Mouse (Mus musculus): Measurements from ENCODE around the gene Gm5294. TPM values are rescaled to one million over a fixed set of nuclear protein-coding genes. Genes with fewer than 3 reads are reported as not detected.

The Gm5294 gene
- total and polyA plus RNA-seq, 2 experiments from 2014 or later, result 0.25 TPM; not detected in 1

DNA sequence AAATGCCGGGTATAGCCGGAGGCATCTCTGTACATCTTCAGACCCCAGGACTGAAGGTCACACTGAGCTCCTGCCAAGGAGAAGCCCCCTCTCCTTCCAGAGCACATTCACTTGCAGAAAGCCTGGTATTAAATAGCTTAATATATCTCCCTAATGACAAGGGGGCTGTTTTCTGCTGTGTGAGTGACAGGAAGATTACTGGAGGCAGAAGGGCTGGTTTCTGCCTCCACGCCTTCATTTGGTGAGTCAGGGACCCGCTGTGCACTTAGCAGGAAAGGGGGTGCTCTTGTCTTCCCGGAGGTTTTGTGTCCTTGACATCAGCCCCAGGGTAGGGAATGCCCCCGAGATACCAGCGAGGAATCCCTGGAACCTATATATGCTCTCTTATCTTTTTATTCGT is 36.7 kb upstream of the Gm5294 start:
- H3K4me3 ChIP-seq (ENCODE audit: low read depth, low read length), result no peak overlapping the region
- TF ChIP-seq CTCF (IDR thresholded peaks at IDR 0.05), result no peak
- DNase-seq (ENCODE audit: low spot score) (no peak), ATAC-seq (ENCODE audit: low FRiP score) (no peak)
- peaks cover 9% of the 10 kb centered on the region for H3K36me3 ChIP-seq (ENCODE audit: insufficient read depth, low read length)
- no peaks in the 10 kb centered on the region for H3K9me3 ChIP-seq (ENCODE audit: low read length)
- H3K9ac ChIP-seq (replicated peaks; ENCODE audit: low read length, poor library complexity, severe bottlenecking), result no peak overlapping the region
- no peak overlapping the region for H3K4me2 ChIP-seq (ENCODE audit: low read depth, low read length, poor library complexity, severe bottlenecking)
- peaks cover 12% of the 10 kb centered on the region for H3K4me1 ChIP-seq (ENCODE audit: insufficient read depth, low read length)
- 73% methylated on average over 8 of the region's 8 CpGs for WGBS
- no peak overlapping the region for H3K27ac ChIP-seq (ENCODE audit: low read depth, low read length)
- H3K27me3 ChIP-seq (ENCODE audit: insufficient read depth, low read length), result no peaks in the 10 kb centered on the region

DNA sequence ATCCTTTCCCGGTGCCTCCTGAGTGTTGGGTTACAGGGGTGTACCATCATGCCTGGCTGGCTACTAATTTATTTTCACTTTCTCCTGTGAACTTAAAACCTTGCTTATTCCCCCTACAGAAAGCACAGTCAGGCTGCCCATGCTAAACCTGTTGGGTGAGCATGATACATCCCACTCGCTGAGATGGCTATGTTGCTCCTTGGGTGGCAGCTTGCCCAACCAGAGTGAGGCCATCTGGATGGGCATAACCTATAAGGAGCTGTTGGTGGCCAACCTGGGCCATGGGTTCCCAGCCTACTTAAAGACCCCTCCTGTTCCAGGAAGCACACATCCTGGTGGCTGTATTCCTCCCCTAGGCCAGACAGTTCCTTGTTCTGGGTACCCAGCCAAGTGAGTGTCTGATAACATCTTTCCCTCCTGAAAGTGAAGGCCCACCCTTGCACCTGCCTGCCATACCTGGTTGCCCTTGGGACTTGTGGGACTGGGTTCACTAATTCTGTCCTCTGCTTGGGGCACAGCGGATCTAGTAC is 33.8 kb upstream of the Gm5294 start:
- DNase-seq (ENCODE audit: low spot score), result no peak
- 93% methylated on average over 3 of the region's 3 CpGs for WGBS
- no peak overlapping the region for H3K4me2 ChIP-seq (ENCODE audit: low read depth, low read length, poor library complexity, severe bottlenecking)

DNA sequence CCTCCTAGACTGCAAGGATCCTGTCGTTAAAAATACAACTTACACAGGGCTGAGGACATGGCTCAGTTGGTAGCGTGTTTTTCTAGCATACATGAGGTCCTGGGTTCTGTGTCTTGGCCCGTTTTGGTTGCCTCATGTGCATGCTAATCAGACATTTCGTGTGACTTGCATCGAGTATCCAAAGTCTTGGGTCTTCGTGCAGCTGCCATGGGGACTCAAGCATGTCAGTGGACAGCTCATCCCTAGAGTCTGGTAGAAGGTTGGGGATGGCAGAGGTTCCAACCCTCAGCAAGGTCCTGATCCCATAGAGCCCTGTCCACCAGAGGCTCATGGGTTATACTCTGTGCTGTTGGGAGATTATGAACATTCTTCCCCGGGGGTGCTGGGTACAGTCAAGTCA is 32.2 kb upstream of the Gm5294 start:
- TF ChIP-seq CTCF (IDR thresholded peaks at IDR 0.05), result no peak
- no peak for ATAC-seq (ENCODE audit: low FRiP score)
- H3K9ac ChIP-seq (replicated peaks; ENCODE audit: low read length, poor library complexity, severe bottlenecking), result no peak overlapping the region
- no peak overlapping the region for H3K27ac ChIP-seq (ENCODE audit: low read depth, low read length)
- DNase-seq (ENCODE audit: low spot score), result no peak
- WGBS, result 84% methylated on average over 7 of the region's 7 CpGs
- peaks cover 3% of the 10 kb centered on the region; the same call in 1 of the 2 replicates for H3K4me1 ChIP-seq (ENCODE audit: insufficient read depth, low read length)
- H3K9me3 ChIP-seq (ENCODE audit: low read length), result no peaks in the 10 kb centered on the region
- H3K4me2 ChIP-seq (ENCODE audit: low read depth, low read length, poor library complexity, severe bottlenecking), result no peak overlapping the region
- H3K27me3 ChIP-seq (ENCODE audit: insufficient read depth, low read length), result no peaks in the 10 kb centered on the region
- H3K36me3 ChIP-seq (ENCODE audit: insufficient read depth, low read length), result peaks cover 22% of the 10 kb centered on the region
- H3K4me3 ChIP-seq (ENCODE audit: low read depth, low read length), result no peak overlapping the region

More for the DNA sequence above, 33.8 kb upstream of the Gm5294 start:
- Histone ChIP-seq H3K4me3 (ENCODE audit: low read depth, low read length) (no peak overlapping the region), H3K9me3 (ENCODE audit: low read length) (no peaks in the 10 kb centered on the region), H3K27ac (ENCODE audit: low read depth, low read length) (no peak overlapping the region), H3K9ac (replicated peaks; ENCODE audit: low read length, poor library complexity, severe bottlenecking) (no peak overlapping the region), H3K4me1 (ENCODE audit: insufficient read depth, low read length) (peaks cover 3% of the 10 kb centered on the region; the same call in 1 of the 2 replicates), H3K27me3 (ENCODE audit: insufficient read depth, low read length) (no peaks in the 10 kb centered on the region), H3K36me3 (ENCODE audit: insufficient read depth, low read length) (peaks cover 18% of the 10 kb centered on the region)
- no peak for ATAC-seq (ENCODE audit: low FRiP score)
- no peak for TF ChIP-seq CTCF (IDR thresholded peaks at IDR 0.05)

DNA sequence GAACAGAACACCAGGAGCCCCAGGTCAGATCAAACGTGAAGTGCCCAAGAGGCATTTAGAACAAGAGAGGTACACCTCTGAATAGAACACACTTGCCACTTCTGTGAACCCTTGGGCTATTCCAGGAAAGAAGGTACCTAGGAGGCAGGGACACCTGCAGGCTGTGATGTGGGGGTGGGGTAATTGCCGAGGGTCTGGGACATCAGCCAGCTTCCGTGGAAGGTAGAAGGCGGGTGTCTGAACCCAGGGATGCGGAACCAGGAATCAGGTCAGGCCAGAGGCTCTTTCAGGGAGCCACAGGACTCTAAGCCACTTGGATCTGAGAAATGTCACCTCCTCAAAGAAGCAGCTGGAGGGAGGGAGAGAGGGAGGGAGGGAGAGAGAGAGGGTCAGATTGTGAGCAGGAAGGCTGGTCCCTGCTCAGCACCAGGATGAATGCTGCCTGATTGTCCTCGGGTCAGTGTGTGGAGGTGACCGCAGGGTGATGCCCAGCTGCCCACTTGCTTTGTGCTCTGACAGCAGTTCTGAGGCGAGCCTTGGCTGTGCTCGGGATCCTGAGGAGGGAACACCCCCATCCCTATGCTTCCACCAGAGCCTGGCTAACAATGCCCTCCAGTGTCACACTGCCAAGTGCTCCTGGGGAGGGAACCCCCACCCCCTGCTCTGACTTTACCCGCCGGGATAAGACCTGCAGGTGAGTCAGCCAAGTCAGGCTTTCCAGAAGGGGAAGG is 31.2 kb upstream of the Gm5294 start:
- Histone ChIP-seq H3K4me3 (ENCODE audit: low read depth, low read length) (no peak overlapping the region), H3K4me1 (ENCODE audit: insufficient read depth, low read length) (peaks cover 3% of the 10 kb centered on the region; the same call in 1 of the 2 replicates), H3K9ac (replicated peaks; ENCODE audit: low read length, poor library complexity, severe bottlenecking) (no peak overlapping the region), H3K27ac (ENCODE audit: low read depth, low read length) (no peak overlapping the region), H3K27me3 (ENCODE audit: insufficient read depth, low read length) (no peaks in the 10 kb centered on the region), H3K9me3 (ENCODE audit: low read length) (no peaks in the 10 kb centered on the region), H3K36me3 (ENCODE audit: insufficient read depth, low read length) (peaks cover 30% of the 10 kb centered on the region), H3K4me2 (ENCODE audit: low read depth, low read length, poor library complexity, severe bottlenecking) (no peak overlapping the region)
- TF ChIP-seq CTCF (IDR thresholded peaks at IDR 0.05), result no peak
- ATAC-seq (ENCODE audit: low FRiP score), result 0 out of 2 replicates have a peak, but pooled peaks have one; percentile 27
- DNase-seq (ENCODE audit: low spot score), result no peak
- WGBS, result 40% methylated on average over 11 of the region's 11 CpGs

DNA sequence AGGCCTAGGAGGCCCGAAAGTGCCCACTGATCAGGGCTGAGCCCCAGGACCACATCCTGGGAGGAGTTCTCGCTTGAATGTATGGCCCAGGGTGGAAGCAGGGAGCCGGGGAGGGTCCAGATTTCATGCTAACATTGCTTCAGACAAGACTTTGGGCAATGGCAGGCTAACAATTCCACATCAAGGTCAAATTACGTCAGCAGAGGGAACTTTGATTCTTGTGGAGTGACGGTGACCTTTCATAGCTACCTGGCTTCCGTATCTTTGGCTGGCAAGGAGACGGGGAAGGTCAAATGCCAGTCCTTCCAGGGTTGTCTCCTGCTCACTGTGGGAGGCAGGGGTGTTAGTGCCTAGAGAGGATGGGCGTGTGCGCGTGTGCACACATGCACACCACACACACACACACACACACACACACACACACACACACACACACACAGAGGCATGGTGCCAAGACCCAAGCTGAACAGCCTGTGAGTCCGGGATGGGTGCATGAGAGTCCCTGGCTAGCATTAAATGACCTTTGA is 28.9 kb upstream of the Gm5294 start:
- Histone ChIP-seq H3K36me3 (ENCODE audit: insufficient read depth, low read length) (peaks cover 42% of the 10 kb centered on the region), H3K9ac (replicated peaks; ENCODE audit: low read length, poor library complexity, severe bottlenecking) (no peak overlapping the region), H3K27ac (ENCODE audit: low read depth, low read length) (no peak overlapping the region), H3K4me1 (ENCODE audit: insufficient read depth, low read length) (peaks cover 3% of the 10 kb centered on the region; the same call in 1 of the 2 replicates), H3K27me3 (ENCODE audit: insufficient read depth, low read length) (no peaks in the 10 kb centered on the region), H3K4me2 (ENCODE audit: low read depth, low read length, poor library complexity, severe bottlenecking) (no peak overlapping the region), H3K9me3 (ENCODE audit: low read length) (no peaks in the 10 kb centered on the region), H3K4me3 (ENCODE audit: low read depth, low read length) (no peak overlapping the region)
- no peak for DNase-seq (ENCODE audit: low spot score)
- TF ChIP-seq CTCF (IDR thresholded peaks at IDR 0.05), result no peak
- 91% methylated on average over 9 of the region's 11 CpGs for WGBS
- ATAC-seq (ENCODE audit: low FRiP score), result no peak

DNA sequence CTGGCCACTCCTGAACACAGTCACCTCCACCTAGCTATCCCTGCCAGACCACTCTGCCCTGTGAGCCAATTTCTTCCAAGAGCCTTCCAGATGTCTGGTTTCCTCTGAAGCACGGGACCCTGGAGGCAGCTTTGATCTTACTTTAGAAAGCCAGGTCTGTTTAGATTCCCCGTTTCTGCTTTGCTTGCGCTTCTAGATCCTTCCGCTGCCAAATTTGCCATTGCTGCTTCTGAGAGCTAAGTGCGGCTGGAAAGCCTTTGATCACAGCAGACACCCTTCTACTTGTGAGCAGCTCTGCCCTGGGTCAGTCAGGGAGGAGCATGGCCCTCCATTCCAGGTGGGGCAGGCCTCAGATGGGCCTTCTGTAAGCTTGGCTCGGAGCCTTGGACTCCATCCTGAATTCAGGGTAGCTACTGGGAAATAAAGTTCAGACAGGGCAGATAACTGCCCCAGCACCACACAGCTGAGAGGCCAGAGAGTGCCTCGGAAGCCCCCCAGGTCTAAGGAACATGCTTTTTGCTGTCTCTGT is 18.2 kb upstream of the Gm5294 start:
- 66% methylated on average over 7 of the region's 7 CpGs for WGBS
- H3K27ac ChIP-seq (ENCODE audit: low read depth, low read length), result no peak overlapping the region
- H3K27me3 ChIP-seq (ENCODE audit: insufficient read depth, low read length), result no peaks in the 10 kb centered on the region
- H3K4me2 ChIP-seq (ENCODE audit: low read depth, low read length, poor library complexity, severe bottlenecking), result no peak overlapping the region
- no peaks in the 10 kb centered on the region for H3K4me1 ChIP-seq (ENCODE audit: insufficient read depth, low read length)
- no peak for ATAC-seq (ENCODE audit: low FRiP score)
- H3K4me3 ChIP-seq (ENCODE audit: low read depth, low read length), result no peak overlapping the region
- H3K9ac ChIP-seq (replicated peaks; ENCODE audit: low read length, poor library complexity, severe bottlenecking), result no peak overlapping the region
- H3K9me3 ChIP-seq (ENCODE audit: low read length), result no peaks in the 10 kb centered on the region
- TF ChIP-seq CTCF (IDR thresholded peaks at IDR 0.05), result no peak
- peaks cover 51% of the 10 kb centered on the region for H3K36me3 ChIP-seq (ENCODE audit: insufficient read depth, low read length)
- DNase-seq (ENCODE audit: low spot score), result no peak

Measured in midbrain, postnatal 0 days (tissue).